Mouse (Mus musculus) intestine, embryonic 14.5 days (tissue): ENCODE data around the gene Arpin. TPM values are rescaled to one million over a fixed set of nuclear protein-coding genes. Genes with fewer than 3 reads are reported as not detected.

Experiments used
- ATAC-seq: fragments of 200-750 bp; cut with Nextera tagmentation; replicated peaks from 2 replicates; pipeline ENCODE4 v1.8.0; 2017; ENCODE audit warnings: low read depth, moderate number of reproducible peaks, moderate TSS enrichment, moderate library complexity; ENCODE audit not compliant: low FRiP score, low TSS enrichment
- DNase-seq: peaks from one replicate; pipeline ENCODE4 v3.0.0-alpha.2; 2018; ENCODE audit warnings: low spot score
- H3K27ac ChIP-seq: fragments of 300-500 bp; sonication (generic); 2 replicates; pipeline ENCODE4 v1.5.1; 2014; ENCODE audit warnings: low read depth, mild to moderate bottlenecking, control low read depth
- H3K27me3 ChIP-seq: fragments of 300-500 bp; sonication (generic); replicated peaks from 2 replicates; pipeline ENCODE4 v1.6.1; 2014; ENCODE audit warnings: low read length, control low read depth; ENCODE audit not compliant: control insufficient read depth, insufficient read depth
- H3K36me3 ChIP-seq: fragments of 300-500 bp; sonication (generic); 2 replicates; pipeline ENCODE4 v1.6.1; 2014; ENCODE audit warnings: low read length, control low read depth; ENCODE audit not compliant: control insufficient read depth, insufficient read depth
- H3K4me1 ChIP-seq: fragments of 300-500 bp; sonication (generic); replicated peaks from 2 replicates; pipeline ENCODE4 v1.6.1; 2014; ENCODE audit warnings: low read length, control low read depth, mixed read lengths; ENCODE audit not compliant: control insufficient read depth, insufficient read depth
- H3K4me2 ChIP-seq: fragments of 300-500 bp; sonication (generic); 2 replicates; pipeline ENCODE4 v1.6.1; 2014; ENCODE audit warnings: low read length
- H3K4me3 ChIP-seq: fragments of 300-500 bp; sonication (generic); 2 replicates; pipeline ENCODE4 v1.5.1; 2014; ENCODE audit warnings: low read depth, low read length, control low read depth, mixed read lengths
- H3K9ac ChIP-seq: fragments of 300-500 bp; sonication (generic); 2 replicates; pipeline ENCODE4 v1.6.1; 2014; ENCODE audit warnings: mild to moderate bottlenecking, low read length
- H3K9me3 ChIP-seq: fragments of 300-500 bp; sonication (generic); 2 replicates; pipeline ENCODE4 v1.6.1; 2016; ENCODE audit warnings: low read length, control low read depth; ENCODE audit not compliant: control insufficient read depth
- WGBS: fragments of 180-500 bp; shearing (Covaris S2); extraction: QIAGEN DNeasy Blood & Tissue Kit; methylation state at CpG from one replicate; pipeline ENCODE4 v1.1.7; 2014; 5-methylcytosine and 5-hydroxymethylcytosine counted together
- polyA plus RNA-seq: library from polyadenylated mRNA; unstranded; fragments of >200 nt; fragmentation: Nextera tagmentation; extraction: Ambion mirVana; gene quantifications from 2 replicates; pipeline ENCODE4 v1.2.1, GENCODE M21; 2014

Gene Arpin
- 46.7 and 51.0 TPM in 2 replicates for polyA plus RNA-seq

- no peaks in the 10 kb centered on the region for H3K36me3 ChIP-seq
- H3K27ac ChIP-seq: peak within 1 kb of the TSS; percentile 69
- H3K9me3 ChIP-seq: no peaks in the 10 kb centered on the region
- DNase-seq (peak; percentile 82), ATAC-seq (peak; percentile 69)
- WGBS: 2% methylated on average over 32 of the region's 32 CpGs
- peaks cover 11% of the 10 kb centered on the region; the same call in 1 of the 2 replicates for H3K4me1 ChIP-seq
- H3K4me2 ChIP-seq: peak within 1 kb of the TSS; percentile 72
- peak within 1 kb of the TSS; percentile 75 for H3K9ac ChIP-seq
- H3K4me3 ChIP-seq: peak within 1 kb of the TSS; percentile 54
- H3K27me3 ChIP-seq: no peaks in the 10 kb centered on the region
Measured at GRCm38 (mm10) chr7:79934862-79935510, at the start of gene Arpin. Arpin (minus strand) TSS chr7:79935359.

GRCm38 (mm10) chr7:79975316-79975715, 40.2 kb upstream of the Arpin start:
- no peak overlapping the region for H3K4me3 ChIP-seq
- H3K9ac ChIP-seq: no peak overlapping the region
- H3K27me3 ChIP-seq: no peaks in the 10 kb centered on the region
- H3K9me3 ChIP-seq: no peaks in the 10 kb centered on the region
- 92% methylated on average over 2 of the region's 2 CpGs for WGBS
- ATAC-seq (no peak), DNase-seq (no peak)
- H3K36me3 ChIP-seq: no peaks in the 10 kb centered on the region
- no peak overlapping the region for H3K27ac ChIP-seq
- H3K4me1 ChIP-seq: no peaks in the 10 kb centered on the region
- no peak overlapping the region for H3K4me2 ChIP-seq

GRCm38 (mm10) chr7:79972195-79972594, 37.0 kb upstream of the Arpin start:
- no peaks in the 10 kb centered on the region for H3K27me3 ChIP-seq
- WGBS: 86% methylated on average over 5 of the region's 5 CpGs
- no peaks in the 10 kb centered on the region for H3K36me3 ChIP-seq
- H3K9me3 ChIP-seq: no peaks in the 10 kb centered on the region
- ATAC-seq: no peak
- H3K27ac ChIP-seq: no peak overlapping the region
- H3K4me3 ChIP-seq: no peak overlapping the region
- H3K4me2 ChIP-seq: no peak overlapping the region
- DNase-seq: no peak
- H3K4me1 ChIP-seq: no peaks in the 10 kb centered on the region
- no peak overlapping the region for H3K9ac ChIP-seq

DNA sequence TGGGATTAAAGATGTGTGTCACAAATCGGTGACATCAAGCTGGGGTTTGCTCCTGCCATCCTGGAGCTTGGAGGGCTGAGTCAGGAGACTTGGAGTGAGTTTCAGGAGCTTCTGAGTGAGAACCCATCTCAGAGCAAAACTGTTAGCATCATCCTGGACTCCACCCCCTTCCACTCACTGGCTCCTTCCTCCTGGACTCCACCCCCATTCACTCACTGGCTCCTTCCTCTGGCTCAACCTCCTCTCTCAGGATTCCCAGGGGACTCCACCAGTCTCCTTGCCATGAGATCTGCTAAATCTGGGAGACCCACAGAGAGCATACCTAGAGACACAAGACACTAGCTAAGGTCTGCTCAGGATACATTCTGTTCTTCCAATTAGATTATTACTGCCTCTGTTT, 35.2 kb upstream of the Arpin start:
- Histone ChIP-seq H3K9ac (no peak overlapping the region), H3K4me3 (no peak overlapping the region), H3K27me3 (no peaks in the 10 kb centered on the region), H3K4me2 (no peak overlapping the region), H3K36me3 (no peaks in the 10 kb centered on the region), H3K27ac (no peak overlapping the region), H3K9me3 (no peaks in the 10 kb centered on the region), H3K4me1 (no peaks in the 10 kb centered on the region)
- no peak for ATAC-seq
- no peak for DNase-seq
- WGBS: 60% methylated on average over 1 of the region's 1 CpGs

- 80% methylated on average over 6 of the region's 6 CpGs for WGBS
- H3K27me3 ChIP-seq: no peaks in the 10 kb centered on the region
- no peak overlapping the region for H3K4me3 ChIP-seq
- no peaks in the 10 kb centered on the region for H3K9me3 ChIP-seq
- DNase-seq: no peak
- no peaks in the 10 kb centered on the region for H3K36me3 ChIP-seq
- no peaks in the 10 kb centered on the region for H3K4me1 ChIP-seq
- H3K9ac ChIP-seq: no peak overlapping the region
- no peak overlapping the region for H3K27ac ChIP-seq
- no peak overlapping the region for H3K4me2 ChIP-seq
- no peak for ATAC-seq
Measured at GRCm38 (mm10) chr7:79968326-79968725, 33.2 kb upstream of the Arpin start.

DNA sequence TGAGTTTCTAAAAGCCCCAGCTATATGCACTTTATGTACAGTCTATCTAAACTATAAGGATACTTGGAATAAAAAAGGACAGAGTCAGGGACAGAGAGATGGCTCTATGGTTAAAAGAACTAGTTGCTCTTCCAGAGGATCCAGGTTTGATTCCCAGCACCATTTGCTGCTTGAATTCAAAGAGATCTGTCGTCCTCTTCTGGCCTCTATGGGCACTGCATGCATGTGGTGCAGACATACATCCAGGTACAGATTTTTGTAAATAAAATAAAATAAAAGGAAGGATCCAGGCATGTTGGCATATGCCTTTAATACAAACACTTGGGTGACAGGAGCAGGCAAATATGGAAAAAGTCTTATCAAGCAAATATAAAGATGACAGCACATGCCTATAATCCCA, 26.4 kb upstream of the Arpin start:
- Histone ChIP-seq H3K4me1 (no peaks in the 10 kb centered on the region), H3K4me2 (no peak overlapping the region), H3K9me3 (no peaks in the 10 kb centered on the region), H3K9ac (no peak overlapping the region), H3K36me3 (no peaks in the 10 kb centered on the region), H3K27ac (no peak overlapping the region), H3K4me3 (no peak overlapping the region), H3K27me3 (no peaks in the 10 kb centered on the region)
- WGBS: 67% methylated on average over 1 of the region's 1 CpGs
- no peak for DNase-seq
- ATAC-seq: no peak

- Histone ChIP-seq H3K4me2 (no peak overlapping the region), H3K4me1 (no peaks in the 10 kb centered on the region), H3K9ac (no peak overlapping the region), H3K36me3 (no peaks in the 10 kb centered on the region), H3K27ac (no peak overlapping the region), H3K27me3 (no peaks in the 10 kb centered on the region), H3K9me3 (no peaks in the 10 kb centered on the region), H3K4me3 (no peak overlapping the region)
- DNase-seq (no peak), ATAC-seq (no peak)
- 82% methylated on average over 1 of the region's 1 CpGs for whole genome bisulfite sequencing
Measured at GRCm38 (mm10) chr7:79956131-79956530, 21.0 kb upstream of the Arpin start.

GRCm38 (mm10) chr7:79954890-79955289, 19.7 kb upstream of the Arpin start:
- H3K4me1 ChIP-seq: no peaks in the 10 kb centered on the region
- WGBS: 84% methylated on average over 1 of the region's 1 CpGs
- DNase-seq (no peak), ATAC-seq (no peak)
- no peaks in the 10 kb centered on the region for H3K27me3 ChIP-seq
- no peak overlapping the region for H3K9ac ChIP-seq
- H3K4me2 ChIP-seq: no peak overlapping the region
- H3K36me3 ChIP-seq: no peaks in the 10 kb centered on the region
- no peaks in the 10 kb centered on the region for H3K9me3 ChIP-seq
- H3K27ac ChIP-seq: no peak overlapping the region
- H3K4me3 ChIP-seq: no peak overlapping the region

DNA sequence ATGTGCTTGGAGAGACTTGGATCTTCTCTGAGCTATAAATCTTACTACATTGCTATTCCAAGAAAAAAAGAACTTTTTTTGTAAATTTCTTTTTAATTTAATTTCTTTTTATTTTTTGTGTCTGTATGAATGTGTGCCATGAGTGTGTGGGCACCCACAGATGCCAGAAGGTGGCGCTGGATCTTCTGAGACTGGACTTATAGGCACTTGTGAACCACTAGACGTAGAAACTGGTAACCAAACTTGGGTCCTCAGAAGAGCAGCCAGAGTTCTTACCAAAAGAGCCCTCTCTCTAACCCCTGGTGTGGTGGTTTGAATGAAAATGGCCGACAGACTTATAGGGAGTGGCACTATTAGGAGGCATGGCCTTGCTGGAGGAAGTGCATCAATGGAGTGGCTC, 15.9 kb upstream of the Arpin start:
- ATAC-seq: no peak
- WGBS: 75% methylated on average over 3 of the region's 3 CpGs

More for the DNA sequence above, 15.9 kb upstream of the Arpin start:
- Histone ChIP-seq H3K4me1 (no peaks in the 10 kb centered on the region), H3K4me2 (no peak overlapping the region), H3K4me3 (no peak overlapping the region), H3K27ac (no peak overlapping the region), H3K27me3 (no peaks in the 10 kb centered on the region), H3K36me3 (no peaks in the 10 kb centered on the region), H3K9ac (no peak overlapping the region), H3K9me3 (no peaks in the 10 kb centered on the region)
- no peak for DNase-seq
